Mouse (Mus musculus): ENCODE results near the gene Bcl7c.
"Not testable (repeated sequence)": the region's sequence is repeated elsewhere in the genome, so short reads cannot be mapped to it uniquely, and the experiment has no call there.

Gene Bcl7c

GRCm38 (mm10) chr7:127708207-127709078, at the start of gene Bcl7c:
TSS of gene Bcl7c (minus strand) at chr7:127708933.
- DNase-seq: peak; percentile 97 to 99

GRCm38 (mm10) chr7:127753741-127754140, 45.0 kb upstream of the Bcl7c start:
- DNase-seq: no peak

- DNase-seq: no peak
Observed at GRCm38 (mm10) chr7:127753158-127753557, 44.4 kb upstream of the Bcl7c start.

- DNase-seq: no peak
Observed at GRCm38 (mm10) chr7:127752069-127752468, 43.3 kb upstream of the Bcl7c start.

- no peak for DNase-seq
Observed at GRCm38 (mm10) chr7:127751619-127752018, 42.9 kb upstream of the Bcl7c start.

GRCm38 (mm10) chr7:127750131-127751127, 41.7 kb upstream of the Bcl7c start:
- DNase-seq: peak in 1 of 2 experiments; percentile 39

GRCm38 (mm10) chr7:127748235-127748560, 39.5 kb upstream of the Bcl7c start:
- DNase-seq: no peak

DNA sequence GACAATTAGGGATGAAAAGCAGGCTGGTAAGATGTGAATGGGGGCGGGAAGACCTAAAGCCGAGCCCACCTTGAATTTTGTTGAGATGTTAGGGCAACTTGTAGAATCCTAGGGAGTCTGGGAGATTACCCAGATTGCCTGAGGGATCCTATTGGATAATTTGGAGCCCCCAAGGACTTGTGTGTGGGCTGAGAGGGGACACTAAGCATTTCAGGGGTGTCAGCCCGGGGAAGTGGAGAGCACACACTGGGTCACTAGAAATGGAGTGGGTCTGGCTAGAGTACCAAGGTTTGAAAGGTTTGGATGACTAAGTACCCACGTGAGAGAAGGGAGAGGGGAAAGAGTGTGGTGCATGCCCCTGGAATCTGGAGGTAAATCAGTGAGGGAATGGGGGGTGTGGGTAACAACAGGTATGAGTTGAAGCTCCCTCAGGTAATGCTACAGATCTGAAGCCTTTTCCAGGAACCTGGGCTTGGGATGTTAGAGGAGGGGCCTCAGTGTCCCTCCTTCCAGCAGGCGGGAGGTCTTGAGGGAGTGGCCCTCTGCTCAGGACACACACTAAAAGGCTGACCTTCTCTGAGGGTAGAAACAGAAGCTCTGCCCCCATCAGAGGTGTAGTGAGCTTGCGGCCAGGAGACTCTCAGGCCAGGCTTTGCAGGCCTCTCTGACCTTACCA, 39.0 kb upstream of the Bcl7c start:
- DNase-seq: no peak

- DNase-seq: peak; percentile 62 to 68
Observed at GRCm38 (mm10) chr7:127746494-127747491, 38.1 kb upstream of the Bcl7c start.

DNA sequence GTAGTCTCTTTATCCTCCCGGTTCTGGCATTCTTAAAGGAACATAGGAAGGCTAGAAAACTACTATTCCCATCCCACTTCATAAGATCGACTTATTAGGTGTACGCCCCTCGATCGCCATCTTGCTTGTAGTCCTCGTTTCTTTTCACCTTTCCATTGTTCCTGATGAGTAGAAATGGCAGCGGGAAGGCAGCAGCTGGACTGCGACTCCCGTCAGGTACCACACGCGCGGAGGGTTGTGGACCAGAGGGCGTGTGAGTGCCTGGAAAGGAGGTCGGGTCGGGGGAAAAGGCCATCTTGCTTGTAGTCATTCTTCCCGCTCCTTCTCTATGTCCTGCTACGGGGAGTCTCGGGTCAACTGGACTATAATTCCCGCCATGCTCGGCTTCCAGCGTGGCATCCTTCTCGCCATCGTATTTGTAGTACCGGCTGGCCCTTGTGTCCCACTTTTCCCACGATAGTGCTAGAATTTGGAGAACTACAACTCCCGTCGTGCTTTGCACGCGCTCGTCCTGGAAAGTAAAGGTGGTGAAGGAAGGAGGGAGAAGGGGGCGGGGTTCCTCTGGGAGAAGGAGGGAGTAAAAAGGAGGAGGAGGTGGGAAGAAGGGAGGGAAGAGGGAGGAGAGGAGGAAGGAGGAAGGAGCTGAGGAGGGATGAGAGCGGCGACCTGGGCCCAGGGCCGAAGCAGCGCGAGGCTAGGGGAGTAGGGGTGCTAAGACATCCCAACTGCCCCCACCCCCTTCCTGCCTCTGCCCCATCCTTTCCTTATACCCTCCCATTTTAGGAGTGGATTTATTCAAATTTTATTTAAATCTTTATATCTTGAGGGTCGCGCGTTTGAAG, 37.1 kb upstream of the Bcl7c start:
- DNase-seq: peak; percentile 94 to 97

- DNase-seq: peak; percentile 90 to 95
Observed at GRCm38 (mm10) chr7:127745251-127745651, 36.5 kb upstream of the Bcl7c start.

DNA sequence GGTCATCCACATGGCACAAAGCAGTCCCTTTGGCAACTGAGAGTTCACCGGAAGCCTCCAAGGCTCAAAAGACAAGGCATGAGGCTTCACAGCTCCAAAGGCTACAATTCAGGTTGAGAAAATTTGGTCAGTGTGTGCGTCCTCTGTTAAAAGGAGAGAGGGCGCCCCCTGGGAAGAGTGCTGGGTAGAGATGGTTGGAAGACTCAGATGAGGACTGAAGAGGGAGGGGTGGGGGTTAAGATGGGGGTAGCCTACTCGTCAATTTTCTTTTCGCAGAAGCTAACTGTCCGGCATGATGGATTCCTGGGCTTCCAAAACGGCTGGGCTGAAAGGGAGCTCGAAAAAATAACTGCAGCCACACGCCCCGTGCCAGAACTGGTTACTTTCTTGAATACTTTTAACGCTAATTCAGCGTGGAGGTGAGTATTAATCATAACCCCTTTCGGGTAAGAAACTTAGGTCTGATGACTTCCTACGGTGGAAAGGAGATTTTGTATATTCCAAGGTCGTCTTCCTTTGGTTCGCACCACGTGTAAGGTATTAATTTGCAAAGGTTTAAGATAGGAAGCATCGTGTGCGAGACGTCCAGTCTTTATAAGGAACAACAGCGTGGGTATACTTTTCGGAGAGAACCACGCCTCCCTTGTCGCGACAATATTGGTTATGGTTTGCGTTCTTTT, 35.8 kb upstream of the Bcl7c start, which contains the start of gene Fbxl19:
Fbxl19 (plus strand) TSS at position 178 of the 680 bp plus-strand sequence.
- DNase-seq: peak; percentile 89 to 92

- not testable (repeated sequence) for DNase-seq
Observed at GRCm38 (mm10) chr7:127732066-127732465, 23.3 kb upstream of the Bcl7c start, which contains the start of gene Ctf2. TSS of gene Ctf2 (minus strand) at chr7:127732166.

GRCm38 (mm10) chr7:127730170-127730569, 21.4 kb upstream of the Bcl7c start:
- no peak for DNase-seq

GRCm38 (mm10) chr7:127727898-127728297, 19.2 kb upstream of the Bcl7c start:
- no peak for DNase-seq

- no peak for DNase-seq
Observed at GRCm38 (mm10) chr7:127725924-127726323, 17.2 kb upstream of the Bcl7c start.

- no peak for DNase-seq
Observed at GRCm38 (mm10) chr7:127725490-127725889, 16.8 kb upstream of the Bcl7c start.

- DNase-seq: no peak
Observed at GRCm38 (mm10) chr7:127719258-127719657, 10.5 kb upstream of the Bcl7c start.

DNA sequence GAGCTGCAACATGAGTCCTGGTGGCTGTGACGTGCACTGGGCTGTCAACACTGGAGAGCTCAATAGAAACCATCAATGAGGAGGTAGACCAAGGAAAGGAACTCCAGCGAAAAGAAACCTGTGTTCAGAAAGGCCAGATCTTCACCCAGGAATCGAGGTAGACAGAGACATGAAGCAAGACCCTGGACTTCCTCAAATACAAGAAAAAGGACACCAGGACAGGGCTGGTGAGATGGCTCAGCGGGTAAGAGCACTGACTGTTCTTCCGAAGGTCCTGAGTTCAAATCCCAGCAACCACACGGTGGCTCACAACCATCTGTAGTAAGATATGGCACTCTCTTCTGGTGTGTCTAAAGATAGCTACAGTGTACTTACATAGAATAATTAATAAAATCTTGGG, 9.6 kb upstream of the Bcl7c start:
- no peak for DNase-seq

GRCm38 (mm10) chr7:127716992-127717391, 8.3 kb upstream of the Bcl7c start:
- peak; percentile 85 to 89 for DNase-seq

All from kidney, postnatal 4 days (tissue).